Mouse (Mus musculus) ES-E14 (cell line): ENCODE measurements around the gene Rbm38. TPM values are rescaled to one million over a fixed set of nuclear protein-coding genes. Genes with fewer than 3 reads are reported as not detected.

ENCODE experiments used
- DNase-seq: peaks from one replicate; pipeline ENCODE4 v3.0.0-alpha.2; 2013; ENCODE audit warnings: low read depth, low spot score
- H3K27ac ChIP-seq: 2 replicates; pipeline ENCODE4 v1.5.1; 2012; ENCODE audit warnings: low read depth, mild to moderate bottlenecking, low read length, moderate library complexity, mixed read lengths; ENCODE audit not compliant: poor library complexity, insufficient read depth, severe bottlenecking
- H3K36me3 ChIP-seq: 2 replicates; pipeline ENCODE4 v1.6.1; 2012; ENCODE audit warnings: mild to moderate bottlenecking, low read length, moderate library complexity, mixed read lengths; ENCODE audit not compliant: control insufficient read depth, poor library complexity, insufficient read depth, severe bottlenecking
- H3K4me1 ChIP-seq, 2 experiments: fragments of 150-350 bp in 1 of 2; sonication (generic) in 1 of 2; 2 replicates each; pipeline ENCODE4 v1.6.1; 2012; ENCODE audit warnings: low read length in 2 of 2, mild to moderate bottlenecking in 1 of 2, mixed read lengths in 1 of 2; ENCODE audit not compliant: control insufficient read depth in 2 of 2, insufficient read depth in 2 of 2, poor library complexity in 1 of 2
- H3K4me3 ChIP-seq, 2 experiments: fragments of 150-350 bp in 1 of 2; sonication (generic) in 1 of 2; 2 replicates each; pipeline ENCODE4 v1.5.1; 2012; ENCODE audit warnings: low read length in 2 of 2, low read depth in 1 of 2, mild to moderate bottlenecking in 1 of 2, mixed read lengths in 1 of 2; ENCODE audit not compliant: insufficient read depth in 1 of 2, poor library complexity in 1 of 2, severe bottlenecking in 1 of 2
- H3K9ac ChIP-seq: 2 replicates; pipeline ENCODE4 v1.6.1; 2012; ENCODE audit warnings: low read depth, mild to moderate bottlenecking, low read length, mixed read lengths; ENCODE audit not compliant: poor library complexity, insufficient read depth, severe bottlenecking
- H3K9me3 ChIP-seq: fragments of 150-350 bp; sonication (generic); 2 replicates; pipeline ENCODE4 v1.6.1; 2012; ENCODE audit warnings: low read depth, mild to moderate bottlenecking, low read length; ENCODE audit not compliant: control insufficient read depth, insufficient read depth
- CHD2 ChIP-seq: IDR thresholded peaks from 2 replicates; pipeline ENCODE4 v1.6.1; 2014; ENCODE audit warnings: mild to moderate bottlenecking, low read depth, low read length, inconsistent platforms
- HCFC1 ChIP-seq: IDR thresholded peaks from 2 replicates; pipeline ENCODE4 v1.6.1; 2012; ENCODE audit warnings: low read length, inconsistent platforms, borderline replicate concordance; ENCODE audit not compliant: insufficient read depth
- MAFK ChIP-seq: IDR thresholded peaks from 2 replicates; pipeline ENCODE4 v1.6.1; 2014; ENCODE audit warnings: mild to moderate bottlenecking, low read depth, low read length, inconsistent platforms; ENCODE audit not compliant: insufficient read depth
- ZC3H11A ChIP-seq: IDR thresholded peaks from 2 replicates; pipeline ENCODE4 v1.6.1; 2012; ENCODE audit warnings: low read depth, mild to moderate bottlenecking, inconsistent platforms, low read length, borderline replicate concordance
- ZNF384 ChIP-seq: IDR thresholded peaks from 2 replicates; pipeline ENCODE4 v1.6.1; 2012; ENCODE audit warnings: low read depth, low read length, inconsistent platforms
- in situ Hi-C, 2 experiments: fragments of 600-800 bp; cut with MboI; formaldehyde crosslinking; loops; one replicate each; pipeline ENCODE4 v1.15.1; 2025; ENCODE audit warnings: low sequenced_read_pairs in 2 of 2, inconsistent platforms in 1 of 2; ENCODE audit not compliant: unreplicated experiment in 2 of 2
- total RNA-seq: library from RNA; depleted of rRNA; stranded (reverse); fragments of 300-350 nt; gene quantifications from 2 replicates; pipeline ENCODE4 v1.2.3, GENCODE M21; 2012

Rbm38 gene
- total RNA-seq, 1 experiment = 26.7 TPM

DNA sequence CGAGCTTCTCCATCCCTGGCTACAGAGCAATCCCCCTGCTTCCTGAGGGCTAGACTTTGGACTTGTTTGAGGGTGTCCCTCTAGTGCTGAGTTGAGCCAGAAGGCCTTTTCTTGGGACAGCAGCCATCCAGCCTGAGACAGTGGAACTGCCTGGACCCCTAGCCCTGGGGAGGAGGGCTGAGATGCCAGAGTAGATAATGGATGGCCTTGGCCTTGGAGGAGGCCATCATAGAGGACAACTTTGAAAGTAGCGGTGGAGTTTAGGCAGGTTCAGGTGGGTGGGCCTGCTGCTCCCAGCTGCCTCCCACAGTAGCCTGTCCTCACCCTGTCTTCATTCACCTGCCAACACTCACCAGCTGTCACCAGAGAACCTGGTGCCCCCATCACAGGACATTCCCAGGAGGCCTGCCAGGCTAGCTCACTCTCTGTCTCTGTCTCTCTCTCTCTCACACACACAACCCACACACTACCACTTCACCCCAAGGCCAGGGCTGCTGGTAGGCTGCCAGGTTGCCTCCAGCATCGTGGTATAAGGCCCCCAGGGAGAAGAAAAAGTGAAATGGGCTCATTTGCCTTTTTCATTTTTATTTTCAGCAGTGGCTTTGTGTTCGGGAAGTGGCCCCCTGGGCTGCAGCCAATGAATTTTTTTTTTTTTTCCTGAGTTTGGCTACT lies 7.7 kb downstream of the Rbm38 start:
- no peak for TF ChIP-seq HCFC1
- TF ChIP-seq CHD2 = no peak
- TF ChIP-seq MAFK = no peak
- TF ChIP-seq ZNF384 = no peak
- TF ChIP-seq ZC3H11A = no peak
- DNase-seq = no peak
- H3K36me3 ChIP-seq = peaks cover 89% of the 10 kb centered on the region
- H3K4me1 ChIP-seq = peaks cover 0 to 24% of the 10 kb centered on the region in 2 experiments; a peak in 2 of 4 replicates
- H3K4me3 ChIP-seq = no peak overlapping the region
- no peak overlapping the region for H3K9ac ChIP-seq
- no peaks in the 10 kb centered on the region for H3K9me3 ChIP-seq
- no peak overlapping the region for H3K27ac ChIP-seq
- in situ Hi-C loops = no loop called here

GRCm38 (mm10) chr2:173028508-173029031 lies 8.3 kb downstream of the Rbm38 start:
- peaks cover 90% of the 10 kb centered on the region for H3K36me3 ChIP-seq
- TF ChIP-seq HCFC1 (no peak), ZC3H11A (no peak), MAFK (no peak), ZNF384 (no peak), CHD2 (no peak)
- H3K27ac ChIP-seq = no peak overlapping the region
- no peak overlapping the region for H3K9ac ChIP-seq
- H3K4me1 ChIP-seq = peaks cover 0 to 18% of the 10 kb centered on the region in 2 experiments; a peak in 2 of 4 replicates
- H3K4me3 ChIP-seq = no peak overlapping the region
- no peaks in the 10 kb centered on the region for H3K9me3 ChIP-seq
- in situ Hi-C loops = no loop called here
- no peak for DNase-seq

DNA sequence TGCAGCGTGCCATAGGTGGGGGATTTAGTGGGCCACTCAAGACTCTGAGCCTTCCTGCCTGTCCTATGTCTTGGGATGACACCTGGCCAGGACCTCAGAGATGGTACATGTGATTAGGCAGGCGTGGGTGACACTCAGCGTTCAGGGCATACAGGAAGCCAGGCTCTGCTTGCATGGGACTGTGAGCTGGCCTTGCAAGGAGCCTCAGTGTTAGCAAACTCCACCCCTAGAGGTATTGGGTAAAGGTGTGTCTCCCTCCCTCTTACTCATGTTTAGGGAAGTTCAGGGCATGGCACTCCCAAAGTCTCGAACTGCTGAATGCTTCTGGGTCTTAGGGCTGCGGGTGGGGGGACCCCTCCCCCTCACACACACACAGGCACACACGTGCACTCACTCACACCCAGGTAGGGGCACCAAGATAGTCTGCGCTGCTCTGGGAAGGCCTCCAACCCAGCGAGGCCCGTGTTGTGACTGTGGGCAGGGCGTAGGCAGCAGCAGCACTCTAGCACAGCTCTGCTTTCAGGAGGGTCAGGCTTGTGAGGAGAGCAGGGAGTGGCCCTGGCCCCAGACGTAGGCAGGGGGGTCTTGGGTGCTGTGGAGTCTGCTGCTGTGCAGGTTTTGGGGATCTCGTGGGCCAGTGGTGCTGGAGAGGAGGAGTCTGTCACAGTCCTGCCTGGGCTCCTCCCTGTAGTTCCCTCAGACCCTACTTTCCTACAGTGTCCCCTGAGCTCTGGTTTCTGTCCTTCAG lies 10.5 kb downstream of the Rbm38 start:
- Histone ChIP-seq H3K36me3 (peaks cover 87% of the 10 kb centered on the region), H3K4me3 (no peak overlapping the region), H3K4me1 (peaks cover 0 to 10% of the 10 kb centered on the region in 2 experiments; a peak in 2 of 4 replicates), H3K9me3 (no peaks in the 10 kb centered on the region), H3K27ac (no peak overlapping the region), H3K9ac (no peak overlapping the region)
- TF ChIP-seq MAFK = no peak
- no peak for TF ChIP-seq ZNF384
- no peak for TF ChIP-seq HCFC1
- TF ChIP-seq ZC3H11A = no peak
- TF ChIP-seq CHD2 = no peak
- in situ Hi-C loops = no loop called here
- DNase-seq = no peak

DNA sequence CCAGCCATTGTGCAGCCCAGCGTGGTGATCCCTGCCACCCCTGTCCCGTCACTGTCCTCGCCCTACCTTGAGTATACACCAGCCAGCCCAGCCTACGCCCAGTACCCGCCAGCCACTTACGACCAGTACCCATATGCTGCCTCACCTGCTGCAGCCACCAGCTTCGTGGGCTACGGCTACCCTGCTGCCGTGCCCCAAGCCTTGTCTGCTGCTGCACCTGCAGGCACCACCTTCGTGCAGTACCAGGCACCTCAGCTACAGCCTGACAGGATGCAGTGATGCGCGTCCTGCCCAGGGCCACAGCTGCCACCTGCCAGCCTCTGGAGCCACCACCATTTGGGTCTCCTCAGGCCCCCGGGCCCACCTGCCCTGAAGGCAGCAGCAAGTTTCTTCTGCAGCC lies 13.2 kb downstream of the Rbm38 start:
- in situ Hi-C loops = no loop called here
- H3K9me3 ChIP-seq = no peaks in the 10 kb centered on the region
- H3K4me3 ChIP-seq = no peak overlapping the region
- TF ChIP-seq MAFK = no peak
- no peak for TF ChIP-seq ZC3H11A
- no peak for TF ChIP-seq ZNF384
- TF ChIP-seq CHD2 = no peak
- TF ChIP-seq HCFC1 = no peak
- peaks cover 61% of the 10 kb centered on the region for H3K36me3 ChIP-seq
- H3K4me1 ChIP-seq = peaks cover 0 to 2% of the 10 kb centered on the region in 2 experiments; a peak in 1 of 4 replicates
- no peak overlapping the region for H3K9ac ChIP-seq
- no peak overlapping the region for H3K27ac ChIP-seq
- DNase-seq = no peak
